Mouse (Mus musculus) olfactory bulb, adult 2 months (tissue): ENCODE data around the gene Afap1l2.

Source experiments
- CTCF ChIP-seq: fragments of 200-500 bp; IDR thresholded peaks from 2 replicates; pipeline ENCODE4 v1.5.1; 2012; ENCODE audit warnings: low read depth, mild to moderate bottlenecking, low read length, moderate library complexity; ENCODE audit not compliant: insufficient read depth
- POLR2A ChIP-seq: fragments of 200-500 bp; IDR thresholded peaks from 2 replicates; pipeline ENCODE4 v1.6.1; 2012; ENCODE audit warnings: mild to moderate bottlenecking, low read depth, low read length, moderate library complexity; ENCODE audit not compliant: insufficient read depth

DNA sequence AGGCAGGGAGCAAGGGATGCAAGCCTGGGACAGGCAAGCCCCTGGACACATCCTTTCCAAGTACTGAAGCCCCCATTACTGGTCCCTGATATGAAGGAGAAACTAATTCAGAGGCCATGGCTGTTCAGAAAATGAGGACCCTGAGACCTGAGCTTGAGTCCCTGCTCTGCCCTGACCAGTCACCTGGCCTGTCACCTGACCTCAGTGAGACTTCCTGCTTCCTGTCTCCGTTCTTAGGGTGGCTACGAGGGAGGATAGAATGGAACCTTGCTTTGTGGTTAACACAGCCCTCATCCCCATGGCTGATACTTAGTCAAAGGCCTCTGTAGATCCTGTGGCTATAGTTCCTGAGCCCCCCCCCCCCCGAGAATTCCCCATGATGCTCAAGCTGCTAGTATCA is 103.9 kb downstream of the Afap1l2 start:
- TF ChIP-seq POLR2A (no peak), CTCF (no peak)
